Mouse (Mus musculus): Measurements from ENCODE around the gene Dll3. TPM values are rescaled to one million over a fixed set of nuclear protein-coding genes. Genes with fewer than 3 reads are reported as not detected.
A peak's percentile ranks its signal among the peaks of the same experiment; 100 is the strongest.

Dll3 gene
- 0.10 and 0.31 TPM in 2 replicates for polyA plus RNA-seq (2016; fragmentation: Nextera tagmentation; extraction: Ambion mirVana)

- Histone ChIP-seq H3K4me1 (peaks cover 20% of the 10 kb centered on the region), H3K27ac (no peak within 1 kb of the TSS), H3K27me3 (replicated peaks) (peaks cover 66% of the 10 kb centered on the region), H3K9ac (no peak within 1 kb of the TSS), H3K9me3 (replicated peaks) (no peaks in the 10 kb centered on the region), H3K4me3 (peak within 1 kb of the TSS; percentile 23; the same call in 1 of the 2 replicates), H3K36me3 (peaks cover 21% of the 10 kb centered on the region), H3K4me2 (peak within 1 kb of the TSS; percentile 53)
- whole genome bisulfite sequencing (ENCODE audit: insufficient replicate concordance) = 2% methylated on average over 30 of the region's 30 CpGs
- ATAC-seq = peak; percentile 48; the same call in 1 of the 2 replicates
These were observed at the start of gene Dll3 for GRCm38 (mm10) chr7:28301616-28302433. Dll3 (minus strand) TSS chr7:28302238.

- peak overlapping the region; percentile 84 for H3K27ac ChIP-seq
- H3K4me2 ChIP-seq = peak overlapping the region; percentile 76
- H3K9ac ChIP-seq = peak overlapping the region; percentile 97
- ATAC-seq = no peak
- no peaks in the 10 kb centered on the region for H3K9me3 ChIP-seq (replicated peaks)
- peaks cover 47% of the 10 kb centered on the region for H3K4me1 ChIP-seq
- WGBS (ENCODE audit: insufficient replicate concordance) = 9% methylated on average over 4 of the region's 4 CpGs
- peaks cover 40% of the 10 kb centered on the region for H3K36me3 ChIP-seq
- H3K27me3 ChIP-seq (replicated peaks) = no peaks in the 10 kb centered on the region
- H3K4me3 ChIP-seq = peak overlapping the region; percentile 93
These were observed 49.7 kb upstream of the Dll3 start for GRCm38 (mm10) chr7:28351676-28352191.

GRCm38 (mm10) chr7:28350155-28350883 is 48.3 kb upstream of the Dll3 start, which contains the start of gene Rps16:
Rps16 (plus strand) TSS chr7:28350652.
- H3K27ac ChIP-seq = peak within 1 kb of the TSS; percentile 84
- peak within 1 kb of the TSS; percentile 93 for H3K4me3 ChIP-seq
- no peaks in the 10 kb centered on the region for H3K27me3 ChIP-seq (replicated peaks)
- under 1% methylated on average over 50 of the region's 50 CpGs for WGBS (ENCODE audit: insufficient replicate concordance)
- ATAC-seq = peak; percentile 92
- H3K36me3 ChIP-seq = peaks cover 39% of the 10 kb centered on the region
- peak within 1 kb of the TSS; percentile 97 for H3K9ac ChIP-seq
- peaks cover 44% of the 10 kb centered on the region for H3K4me1 ChIP-seq
- H3K4me2 ChIP-seq = peak within 1 kb of the TSS; percentile 76
- H3K9me3 ChIP-seq (replicated peaks) = no peaks in the 10 kb centered on the region

GRCm38 (mm10) chr7:28348601-28349000 is 46.6 kb upstream of the Dll3 start:
- no peak overlapping the region for H3K4me3 ChIP-seq
- WGBS (ENCODE audit: insufficient replicate concordance) = 77% methylated on average over 7 of the region's 7 CpGs
- no peaks in the 10 kb centered on the region for H3K27me3 ChIP-seq (replicated peaks)
- H3K4me2 ChIP-seq = no peak overlapping the region
- H3K36me3 ChIP-seq = peaks cover 22% of the 10 kb centered on the region
- H3K27ac ChIP-seq = no peak overlapping the region
- peaks cover 43% of the 10 kb centered on the region for H3K4me1 ChIP-seq
- no peak for ATAC-seq
- H3K9me3 ChIP-seq (replicated peaks) = no peaks in the 10 kb centered on the region
- no peak overlapping the region for H3K9ac ChIP-seq

- no peak for ATAC-seq
- H3K9ac ChIP-seq = no peak overlapping the region
- WGBS (ENCODE audit: insufficient replicate concordance) = 65% methylated on average over 3 of the region's 3 CpGs
These were observed 45.7 kb upstream of the Dll3 start for GRCm38 (mm10) chr7:28347746-28348145.

GRCm38 (mm10) chr7:28344637-28345036 is 42.6 kb upstream of the Dll3 start:
- H3K4me2 ChIP-seq = no peak overlapping the region
- no peaks in the 10 kb centered on the region for H3K9me3 ChIP-seq (replicated peaks)
- H3K4me3 ChIP-seq = no peak overlapping the region
- H3K27me3 ChIP-seq (replicated peaks) = no peaks in the 10 kb centered on the region
- no peak overlapping the region for H3K27ac ChIP-seq
- H3K9ac ChIP-seq = peak overlapping the region; percentile 31; the same call in 1 of the 2 replicates
- no peak for ATAC-seq
- peaks cover 31% of the 10 kb centered on the region for H3K4me1 ChIP-seq
- 11% methylated on average over 4 of the region's 4 CpGs for WGBS (ENCODE audit: insufficient replicate concordance)
- no peaks in the 10 kb centered on the region for H3K36me3 ChIP-seq

More at GRCm38 (mm10) chr7:28347746-28348145, 45.7 kb upstream of the Dll3 start:
- H3K4me3 ChIP-seq = no peak overlapping the region
- H3K27ac ChIP-seq = no peak overlapping the region
- H3K9me3 ChIP-seq (replicated peaks) = no peaks in the 10 kb centered on the region
- H3K36me3 ChIP-seq = peaks cover 14% of the 10 kb centered on the region
- no peaks in the 10 kb centered on the region for H3K27me3 ChIP-seq (replicated peaks)
- no peak overlapping the region for H3K4me2 ChIP-seq
- H3K4me1 ChIP-seq = peaks cover 35% of the 10 kb centered on the region

- no peak overlapping the region for H3K4me3 ChIP-seq
- H3K4me1 ChIP-seq = peaks cover 38% of the 10 kb centered on the region
- no peak for ATAC-seq
- no peaks in the 10 kb centered on the region for H3K9me3 ChIP-seq (replicated peaks)
- peaks cover 6% of the 10 kb centered on the region; the same call in 1 of the 2 replicates for H3K36me3 ChIP-seq
- no peak overlapping the region for H3K27ac ChIP-seq
- H3K9ac ChIP-seq = no peak overlapping the region
- 49% methylated on average over 7 of the region's 7 CpGs for WGBS (ENCODE audit: insufficient replicate concordance)
- H3K27me3 ChIP-seq (replicated peaks) = no peaks in the 10 kb centered on the region
- H3K4me2 ChIP-seq = no peak overlapping the region
These were observed 39.3 kb upstream of the Dll3 start for GRCm38 (mm10) chr7:28341381-28341780.

GRCm38 (mm10) chr7:28339213-28339917 is 37.3 kb upstream of the Dll3 start:
- H3K9ac ChIP-seq = peak overlapping the region; percentile 65; the same call in 1 of the 2 replicates
- peak overlapping the region; percentile 96 for H3K4me3 ChIP-seq
- WGBS (ENCODE audit: insufficient replicate concordance) = 42% methylated on average over 19 of the region's 19 CpGs
- H3K27me3 ChIP-seq (replicated peaks) = no peaks in the 10 kb centered on the region
- peak overlapping the region; percentile 91 for H3K27ac ChIP-seq
- H3K4me1 ChIP-seq = peaks cover 47% of the 10 kb centered on the region
- no peaks in the 10 kb centered on the region for H3K9me3 ChIP-seq (replicated peaks)
- no peak; the same call in 1 of the 2 replicates for ATAC-seq
- peaks cover 23% of the 10 kb centered on the region for H3K36me3 ChIP-seq
- peak overlapping the region; percentile 89 for H3K4me2 ChIP-seq

- Histone ChIP-seq H3K4me2 (peak within 1 kb of the TSS; percentile 89), H3K27ac (peak within 1 kb of the TSS; percentile 91), H3K27me3 (replicated peaks) (no peaks in the 10 kb centered on the region), H3K9ac (peak within 1 kb of the TSS; percentile 89), H3K36me3 (peaks cover 31% of the 10 kb centered on the region), H3K4me1 (peaks cover 46% of the 10 kb centered on the region), H3K9me3 (replicated peaks) (no peaks in the 10 kb centered on the region), H3K4me3 (peak within 1 kb of the TSS; percentile 96)
- ATAC-seq = peak; percentile 97
- 1% methylated on average over 77 of the region's 77 CpGs for WGBS (ENCODE audit: insufficient replicate concordance)
These were observed 36.3 kb upstream of the Dll3 start, which contains the start of gene Supt5 for GRCm38 (mm10) chr7:28338108-28338998. Supt5 (minus strand) TSS chr7:28338746.

- H3K9me3 ChIP-seq (replicated peaks) = no peaks in the 10 kb centered on the region
- H3K4me3 ChIP-seq = no peak overlapping the region
- WGBS (ENCODE audit: insufficient replicate concordance) = 83% methylated on average over 2 of the region's 2 CpGs
- no peak for ATAC-seq
- peaks cover 35% of the 10 kb centered on the region for H3K4me1 ChIP-seq
- no peak overlapping the region for H3K4me2 ChIP-seq
- peaks cover 58% of the 10 kb centered on the region for H3K36me3 ChIP-seq
- no peak overlapping the region for H3K27ac ChIP-seq
- no peaks in the 10 kb centered on the region for H3K27me3 ChIP-seq (replicated peaks)
- no peak overlapping the region for H3K9ac ChIP-seq
These were observed 33.4 kb upstream of the Dll3 start for GRCm38 (mm10) chr7:28335471-28335870.
